Mouse (Mus musculus) kidney, adult 2 months (tissue): ENCODE data around the gene Gjb3. TPM values are rescaled to one million over a fixed set of nuclear protein-coding genes. Genes with fewer than 3 reads are reported as not detected.
A peak's percentile ranks its signal among the peaks of the same experiment; 100 is the strongest.

ENCODE experiments used
- DNase-seq: peaks from one replicate; pipeline ENCODE4 v3.0.0; 2021
- H3K27ac ChIP-seq: fragments of 200-500 bp; 2 replicates; pipeline ENCODE4 v1.5.1; 2012; ENCODE audit warnings: low read depth, low read length, control low read depth, inconsistent platforms; ENCODE audit not compliant: insufficient read depth
- H3K27me3 ChIP-seq: fragments of 200-500 bp; replicated peaks from 2 replicates; pipeline ENCODE4 v1.6.1; 2012; ENCODE audit warnings: mild to moderate bottlenecking, moderate library complexity, low read length, inconsistent platforms; ENCODE audit not compliant: control insufficient read depth, insufficient read depth
- H3K36me3 ChIP-seq: fragments of 200-500 bp; 2 replicates; pipeline ENCODE4 v1.6.1; 2012; ENCODE audit warnings: mild to moderate bottlenecking, moderate library complexity, low read length, inconsistent platforms; ENCODE audit not compliant: control insufficient read depth, insufficient read depth
- H3K4me1 ChIP-seq: fragments of 200-500 bp; 2 replicates; pipeline ENCODE4 v1.6.1; 2011; ENCODE audit warnings: low read length; ENCODE audit not compliant: control insufficient read depth, insufficient read depth
- H3K4me3 ChIP-seq: fragments of 200-500 bp; 2 replicates; pipeline ENCODE4 v1.5.1; 2011; ENCODE audit warnings: mild to moderate bottlenecking, low read depth, low read length, control low read depth; ENCODE audit not compliant: insufficient read depth
- CTCF ChIP-seq: fragments of 200-500 bp; conservative IDR thresholded peaks from 2 replicates; pipeline ENCODE4 v1.5.1; 2011; ENCODE audit warnings: low read depth, mild to moderate bottlenecking, control low read depth, low read length, moderate library complexity, mixed read lengths; ENCODE audit not compliant: insufficient read depth, insufficient read length
- POLR2A ChIP-seq: fragments of 200-500 bp; IDR thresholded peaks from one replicate; pipeline ENCODE4 v1.6.1; 2011; ENCODE audit warnings: low read depth, low read length, control low read depth
- WGBS: fragments of 180-500 bp; shearing (Covaris S2); methylation state at CpG from one replicate; pipeline ENCODE4 v1.1.7; 2018; 5-methylcytosine and 5-hydroxymethylcytosine counted together
- polyA plus RNA-seq: library from polyadenylated mRNA; depleted of rRNA; stranded (reverse); fragments of >200 nt; gene quantifications from 2 replicates; pipeline ENCODE4 v1.2.3, GENCODE M21; 2012; rRNA removed

The Gjb3 gene
- polyA plus RNA-seq, 1 experiment = 0.44 TPM

GRCm38 (mm10) chr4:127289039-127289548 lies 41.5 kb downstream of the Gjb3 start:
- DNase-seq = peak; percentile 41
- Histone ChIP-seq H3K27ac (peak overlapping the region; percentile 17; the same call in 1 of the 2 replicates), H3K36me3 (no peaks in the 10 kb centered on the region), H3K4me1 (no peaks in the 10 kb centered on the region), H3K27me3 (no peaks in the 10 kb centered on the region), H3K4me3 (no peak overlapping the region)
- TF ChIP-seq CTCF (no peak), POLR2A (no peak)
- 58% methylated on average over 6 of the region's 6 CpGs for WGBS

- Histone ChIP-seq H3K36me3 (no peaks in the 10 kb centered on the region), H3K4me1 (no peaks in the 10 kb centered on the region), H3K27me3 (no peaks in the 10 kb centered on the region), H3K27ac (no peak overlapping the region), H3K4me3 (no peak overlapping the region)
- TF ChIP-seq CTCF = no peak
- no peak for TF ChIP-seq POLR2A
- WGBS = 63% methylated on average over 4 of the region's 4 CpGs
- DNase-seq = no peak
Measured at GRCm38 (mm10) chr4:127286907-127287306, 43.7 kb downstream of the Gjb3 start.

GRCm38 (mm10) chr4:127279241-127279640 lies 51.4 kb downstream of the Gjb3 start:
- H3K4me3 ChIP-seq = no peak overlapping the region
- peak overlapping the region; percentile 49 for H3K27ac ChIP-seq
- H3K4me1 ChIP-seq = peaks cover 3% of the 10 kb centered on the region; the same call in 1 of the 2 replicates
- TF ChIP-seq POLR2A = no peak
- 73% methylated on average over 9 of the region's 9 CpGs for WGBS
- DNase-seq = no peak
- H3K36me3 ChIP-seq = no peaks in the 10 kb centered on the region
- H3K27me3 ChIP-seq = no peaks in the 10 kb centered on the region

GRCm38 (mm10) chr4:127278451-127279001 lies 52.1 kb downstream of the Gjb3 start:
- peaks cover 3% of the 10 kb centered on the region; the same call in 1 of the 2 replicates for H3K4me1 ChIP-seq
- TF ChIP-seq CTCF = no peak
- TF ChIP-seq POLR2A = no peak
- peak; percentile 68 for DNase-seq
- peak overlapping the region; percentile 88 for H3K27ac ChIP-seq
- H3K27me3 ChIP-seq = no peaks in the 10 kb centered on the region
- WGBS = 26% methylated on average over 9 of the region's 9 CpGs
- H3K4me3 ChIP-seq = no peak overlapping the region
- H3K36me3 ChIP-seq = no peaks in the 10 kb centered on the region

Other genes with a start within 250 kb of the Gjb3 start
- 28.6 and 29.0 TPM in 2 replicates for gene Tmem35b, start 207.2 kb downstream of the Gjb3 start, polyA plus RNA-seq
- gene Dlgap3, start 161.6 kb downstream of the Gjb3 start, polyA plus RNA-seq = 0.19 and 0.27 TPM in 2 replicates
- gene Smim12, start 87.1 kb downstream of the Gjb3 start, polyA plus RNA-seq = 48.8 and 49.9 TPM in 2 replicates
- gene Gja4, start 16.8 kb downstream of the Gjb3 start, polyA plus RNA-seq = 17.8 and 19.2 TPM in 2 replicates
- 1.4 and 1.5 TPM in 2 replicates for gene Gjb4, start 23.2 kb upstream of the Gjb3 start, polyA plus RNA-seq
- 0.67 and 0.75 TPM in 2 replicates for gene Gjb5, start 27.3 kb upstream of the Gjb3 start, polyA plus RNA-seq